Mouse (Mus musculus) olfactory bulb, adult 2 months (tissue): Measurements from ENCODE around the gene Nfib.

Experiments
- CTCF ChIP-seq: fragments of 200-500 bp; IDR thresholded peaks from 2 replicates; pipeline ENCODE4 v1.5.1; 2012; ENCODE audit warnings: low read depth, mild to moderate bottlenecking, low read length, moderate library complexity; ENCODE audit not compliant: insufficient read depth
- POLR2A ChIP-seq: fragments of 200-500 bp; IDR thresholded peaks from 2 replicates; pipeline ENCODE4 v1.6.1; 2012; ENCODE audit warnings: mild to moderate bottlenecking, low read depth, low read length, moderate library complexity; ENCODE audit not compliant: insufficient read depth

DNA sequence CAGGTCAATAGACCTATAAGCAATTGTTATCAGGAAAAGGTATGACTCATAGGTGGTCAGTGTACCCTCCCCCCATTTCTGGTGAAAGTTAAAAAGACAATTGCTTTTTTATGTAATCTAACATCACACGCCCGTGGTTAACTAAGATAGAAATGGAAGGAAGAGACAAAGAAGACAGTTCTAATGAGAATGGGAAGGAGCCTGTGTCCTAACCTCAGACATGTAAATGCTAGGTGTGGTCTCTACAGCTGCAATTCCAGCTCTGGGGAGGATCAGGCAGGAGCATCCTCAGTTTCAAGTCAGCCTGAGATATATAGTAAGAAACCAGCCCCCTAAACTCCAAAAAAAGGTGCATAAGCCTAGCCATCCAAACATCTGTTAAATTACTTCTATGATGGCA lies 268.9 kb downstream of the Nfib start:
- TF ChIP-seq CTCF, result no peak
- TF ChIP-seq POLR2A, result no peak
